Mouse (Mus musculus) ES-E14 (cell line): ENCODE data around the gene Alg2. TPM values are rescaled to one million over a fixed set of nuclear protein-coding genes. Genes with fewer than 3 reads are reported as not detected.

Source experiments
- DNase-seq: peaks from one replicate; pipeline ENCODE4 v3.0.0-alpha.2; 2013; ENCODE audit warnings: low read depth, low spot score
- H3K27ac ChIP-seq: 2 replicates; pipeline ENCODE4 v1.5.1; 2012; ENCODE audit warnings: low read depth, mild to moderate bottlenecking, low read length, moderate library complexity, mixed read lengths; ENCODE audit not compliant: poor library complexity, insufficient read depth, severe bottlenecking
- H3K36me3 ChIP-seq: 2 replicates; pipeline ENCODE4 v1.6.1; 2012; ENCODE audit warnings: mild to moderate bottlenecking, low read length, moderate library complexity, mixed read lengths; ENCODE audit not compliant: control insufficient read depth, poor library complexity, insufficient read depth, severe bottlenecking
- H3K4me1 ChIP-seq, 2 experiments: fragments of 150-350 bp in 1 of 2; sonication (generic) in 1 of 2; 2 replicates each; pipeline ENCODE4 v1.6.1; 2012; ENCODE audit warnings: low read length in 2 of 2, mild to moderate bottlenecking in 1 of 2, mixed read lengths in 1 of 2; ENCODE audit not compliant: control insufficient read depth in 2 of 2, insufficient read depth in 2 of 2, poor library complexity in 1 of 2
- H3K4me3 ChIP-seq, 2 experiments: fragments of 150-350 bp in 1 of 2; sonication (generic) in 1 of 2; 2 replicates each; pipeline ENCODE4 v1.5.1; 2012; ENCODE audit warnings: low read length in 2 of 2, low read depth in 1 of 2, mild to moderate bottlenecking in 1 of 2, mixed read lengths in 1 of 2; ENCODE audit not compliant: insufficient read depth in 1 of 2, poor library complexity in 1 of 2, severe bottlenecking in 1 of 2
- H3K9ac ChIP-seq: 2 replicates; pipeline ENCODE4 v1.6.1; 2012; ENCODE audit warnings: low read depth, mild to moderate bottlenecking, low read length, mixed read lengths; ENCODE audit not compliant: poor library complexity, insufficient read depth, severe bottlenecking
- H3K9me3 ChIP-seq: fragments of 150-350 bp; sonication (generic); 2 replicates; pipeline ENCODE4 v1.6.1; 2012; ENCODE audit warnings: low read depth, mild to moderate bottlenecking, low read length; ENCODE audit not compliant: control insufficient read depth, insufficient read depth
- CHD2 ChIP-seq: IDR thresholded peaks from 2 replicates; pipeline ENCODE4 v1.6.1; 2014; ENCODE audit warnings: mild to moderate bottlenecking, low read depth, low read length, inconsistent platforms
- HCFC1 ChIP-seq: IDR thresholded peaks from 2 replicates; pipeline ENCODE4 v1.6.1; 2012; ENCODE audit warnings: low read length, inconsistent platforms, borderline replicate concordance; ENCODE audit not compliant: insufficient read depth
- MAFK ChIP-seq: IDR thresholded peaks from 2 replicates; pipeline ENCODE4 v1.6.1; 2014; ENCODE audit warnings: mild to moderate bottlenecking, low read depth, low read length, inconsistent platforms; ENCODE audit not compliant: insufficient read depth
- ZC3H11A ChIP-seq: IDR thresholded peaks from 2 replicates; pipeline ENCODE4 v1.6.1; 2012; ENCODE audit warnings: low read depth, mild to moderate bottlenecking, inconsistent platforms, low read length, borderline replicate concordance
- ZNF384 ChIP-seq: IDR thresholded peaks from 2 replicates; pipeline ENCODE4 v1.6.1; 2012; ENCODE audit warnings: low read depth, low read length, inconsistent platforms
- in situ Hi-C, 2 experiments: fragments of 600-800 bp; cut with MboI; formaldehyde crosslinking; loops; one replicate each; pipeline ENCODE4 v1.15.1; 2025; ENCODE audit warnings: low sequenced_read_pairs in 2 of 2, inconsistent platforms in 1 of 2; ENCODE audit not compliant: unreplicated experiment in 2 of 2
- total RNA-seq: library from RNA; depleted of rRNA; stranded (reverse); fragments of 300-350 nt; gene quantifications from 2 replicates; pipeline ENCODE4 v1.2.3, GENCODE M21; 2012; rRNA removed

The Alg2 gene
- 21.8 and 26.6 TPM in 2 replicates for total RNA-seq

DNA sequence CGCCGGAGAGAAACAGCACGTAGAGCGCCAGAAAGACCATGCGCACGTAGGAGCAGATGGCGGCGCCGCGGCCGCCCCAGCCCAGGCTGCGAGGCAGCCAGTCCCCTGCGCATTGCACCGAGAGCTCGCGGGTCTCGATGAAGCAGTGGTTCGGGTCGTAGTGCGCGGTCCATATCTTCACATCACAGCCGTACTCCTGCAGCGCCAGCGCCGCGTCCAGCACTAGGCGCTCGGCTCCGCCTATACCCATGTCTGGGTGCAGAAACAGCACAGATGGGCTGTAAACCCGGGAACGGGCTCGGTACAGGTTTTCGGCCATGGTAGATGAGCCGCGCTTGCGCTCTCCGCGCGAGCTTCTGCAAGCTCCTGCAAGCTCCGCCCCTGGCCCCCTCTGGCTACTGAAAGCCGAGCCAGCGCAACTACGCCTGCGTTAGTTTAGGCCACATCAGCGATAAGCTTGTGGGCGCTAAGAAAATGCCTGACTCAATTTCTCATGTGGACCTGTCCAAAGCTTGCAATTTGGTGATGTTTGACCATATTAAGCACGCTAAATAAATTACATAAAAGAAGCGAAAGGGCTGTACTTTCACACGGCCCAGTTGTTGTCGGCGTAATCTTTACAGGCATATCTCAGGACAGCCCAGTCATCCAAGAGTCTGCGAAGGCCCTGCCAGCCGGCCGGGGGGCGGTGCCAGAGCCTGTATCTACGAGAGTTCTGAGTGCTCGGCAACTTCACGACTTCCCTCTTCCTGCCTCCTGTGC is at the start of gene Alg2, which contains the start of gene Sec61b:
Gene Alg2, minus strand, starts transcription at position 366 of the 762 bp plus-strand sequence.
Gene Sec61b, plus strand, starts transcription at position 691 of the 762 bp plus-strand sequence.
- TF ChIP-seq ZNF384: no peak
- peak; percentile 97 for TF ChIP-seq MAFK
- TF ChIP-seq ZC3H11A: no peak
- TF ChIP-seq HCFC1: peak; percentile 64; the same call in 1 of the 2 replicates
- no peak for TF ChIP-seq CHD2
- Histone ChIP-seq H3K36me3 (peaks cover 29% of the 10 kb centered on the region), H3K4me3 (peak within 1 kb of the TSS; percentile 48 to 95), H3K4me1 (peaks cover 0 to 2% of the 10 kb centered on the region in 2 experiments; a peak in 1 of 4 replicates), H3K27ac (peak within 1 kb of the TSS; percentile 64), H3K9me3 (no peaks in the 10 kb centered on the region), H3K9ac (peak within 1 kb of the TSS; percentile 96)
- in situ Hi-C loops: no loop called here
- peak; percentile 96 for DNase-seq

DNA sequence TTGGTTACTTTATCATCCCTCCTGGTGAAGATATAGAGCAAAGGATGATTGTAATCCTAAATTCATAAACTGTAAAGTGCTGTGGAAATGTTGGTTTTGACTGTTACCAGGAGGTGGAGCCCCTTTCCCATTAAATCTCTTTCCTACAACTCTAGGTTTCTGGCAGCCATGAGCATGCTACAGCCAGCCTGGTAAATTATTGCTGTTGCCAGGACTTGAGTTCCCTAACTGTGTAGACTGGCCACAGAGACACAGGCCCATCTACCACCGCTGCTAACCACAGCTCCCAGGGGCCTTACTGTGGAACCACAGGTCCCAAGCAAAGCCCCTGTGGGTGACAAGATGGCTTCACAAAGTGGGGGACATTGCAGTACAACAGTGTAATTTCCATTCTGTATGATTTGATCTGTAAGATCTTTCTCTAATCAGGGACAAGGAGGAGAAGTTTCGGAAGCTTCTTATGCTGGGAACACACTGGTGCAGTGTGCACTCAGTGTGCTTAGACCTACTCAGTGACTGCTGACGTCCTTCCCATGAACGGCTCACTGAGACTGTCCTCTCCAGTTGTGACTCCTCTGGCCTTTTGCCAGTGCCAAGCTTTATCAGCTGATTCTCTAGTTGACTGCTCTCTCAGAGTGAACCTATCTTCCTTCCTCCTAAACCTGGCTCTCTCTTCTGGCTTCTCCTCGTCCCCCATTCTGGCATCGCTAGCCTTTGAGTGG is 47.9 kb upstream of the Alg2 start:
- Histone ChIP-seq H3K4me1 (no peaks in the 10 kb centered on the region), H3K36me3 (no peaks in the 10 kb centered on the region), H3K9ac (no peak overlapping the region), H3K27ac (no peak overlapping the region), H3K4me3 (no peak overlapping the region), H3K9me3 (no peaks in the 10 kb centered on the region)
- no peak for DNase-seq
- TF ChIP-seq MAFK: no peak
- peak; percentile 37; the same call in 1 of the 2 replicates for TF ChIP-seq ZC3H11A
- TF ChIP-seq CHD2: no peak
- TF ChIP-seq ZNF384: no peak
- in situ Hi-C loops: no loop called here

DNA sequence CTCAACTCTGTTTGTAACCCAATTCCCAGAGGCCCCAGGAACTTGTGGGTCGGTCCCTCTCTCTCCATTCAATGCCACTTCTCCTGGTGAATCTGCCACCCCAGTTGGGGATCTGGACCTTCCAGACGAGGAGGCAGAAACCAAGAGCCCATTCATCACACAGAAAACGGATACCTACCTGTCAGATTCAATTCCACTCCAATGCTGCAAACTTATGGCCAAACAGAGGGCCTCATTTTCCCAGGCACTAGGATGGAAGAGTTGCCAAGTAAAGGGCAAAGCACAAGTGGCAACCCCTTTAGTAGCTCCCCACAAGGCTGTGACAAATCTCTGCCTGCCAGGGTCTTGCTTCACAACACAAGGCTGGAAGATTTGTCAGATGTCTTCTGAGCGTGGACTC is 45.9 kb upstream of the Alg2 start:
- TF ChIP-seq CHD2: no peak
- TF ChIP-seq HCFC1: no peak
- no peak for TF ChIP-seq ZC3H11A
- no peak for TF ChIP-seq ZNF384
- no peak for TF ChIP-seq MAFK
- Histone ChIP-seq H3K9ac (no peak overlapping the region), H3K4me3 (no peak overlapping the region), H3K4me1 (no peaks in the 10 kb centered on the region), H3K27ac (no peak overlapping the region), H3K9me3 (no peaks in the 10 kb centered on the region), H3K36me3 (no peaks in the 10 kb centered on the region)
- DNase-seq: no peak
- in situ Hi-C loops: no loop called here

DNA sequence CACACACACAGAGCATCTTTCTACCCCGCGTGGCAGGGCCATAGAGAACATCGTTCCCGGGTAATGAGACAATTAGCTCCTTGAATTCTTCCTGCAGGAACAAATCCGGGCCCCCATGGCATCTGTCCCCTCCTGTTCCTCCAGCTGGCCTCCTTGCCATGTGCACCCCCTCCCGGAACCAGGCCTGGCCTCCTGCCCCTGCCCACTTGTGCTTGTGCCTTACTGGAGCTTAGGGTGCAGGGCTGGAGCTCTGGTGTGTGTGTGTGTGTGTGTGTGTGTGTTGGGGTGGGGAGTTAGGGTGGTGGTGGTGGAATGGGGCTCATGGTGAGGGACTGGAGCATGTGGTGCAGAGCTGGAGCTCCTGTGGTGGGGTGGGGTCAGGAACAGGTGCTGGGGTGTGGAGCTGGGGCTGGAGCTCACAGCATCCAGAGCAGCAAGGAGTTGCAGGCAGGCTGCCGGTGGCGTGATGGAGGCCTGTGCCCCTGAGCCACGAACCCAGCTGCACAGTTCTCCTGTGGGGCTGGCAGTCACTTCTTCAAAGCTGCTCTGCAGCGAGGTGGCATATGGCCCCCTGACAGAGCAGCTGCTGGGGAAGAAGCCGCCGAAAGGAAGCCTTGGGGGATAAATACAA is 44.5 kb upstream of the Alg2 start:
- no peak overlapping the region for H3K4me3 ChIP-seq
- H3K9ac ChIP-seq: no peak overlapping the region
- no peaks in the 10 kb centered on the region for H3K36me3 ChIP-seq
- H3K4me1 ChIP-seq: no peaks in the 10 kb centered on the region
- in situ Hi-C loops: no loop called here
- no peak overlapping the region for H3K27ac ChIP-seq
- TF ChIP-seq ZNF384 (no peak), MAFK (no peak), ZC3H11A (no peak)
- no peaks in the 10 kb centered on the region for H3K9me3 ChIP-seq
- DNase-seq: no peak
